Mouse (Mus musculus) thymus, adult 2 months (tissue): ENCODE results near the gene Tex29. TPM values are rescaled to one million over a fixed set of nuclear protein-coding genes. Genes with fewer than 3 reads are reported as not detected.

Experiments used
- DNase-seq: peaks from one replicate; pipeline ENCODE4 v3.0.0; 2021
- H3K27ac ChIP-seq: fragments of 200-500 bp; 2 replicates; pipeline ENCODE4 v1.5.1; 2012; ENCODE audit warnings: low read length, control low read depth; ENCODE audit not compliant: control insufficient read depth, insufficient read depth
- H3K27me3 ChIP-seq: fragments of 200-500 bp; 2 replicates; pipeline ENCODE4 v1.6.1; 2012; ENCODE audit warnings: mild to moderate bottlenecking, low read length, moderate library complexity, mixed read lengths; ENCODE audit not compliant: control insufficient read depth, insufficient read depth
- H3K36me3 ChIP-seq: fragments of 200-500 bp; 2 replicates; pipeline ENCODE4 v1.6.1; 2012; ENCODE audit warnings: mild to moderate bottlenecking, low read length, moderate library complexity; ENCODE audit not compliant: control insufficient read depth, insufficient read depth
- H3K4me1 ChIP-seq: fragments of 200-500 bp; replicated peaks from 2 replicates; pipeline ENCODE4 v1.6.1; 2012; ENCODE audit warnings: low read length; ENCODE audit not compliant: control insufficient read depth, insufficient read depth
- H3K4me3 ChIP-seq: fragments of 200-500 bp; 2 replicates; pipeline ENCODE4 v1.5.1; 2012; ENCODE audit warnings: mild to moderate bottlenecking, low read length, control low read depth, moderate library complexity; ENCODE audit not compliant: control insufficient read depth, insufficient read depth
- CTCF ChIP-seq: fragments of 200-500 bp; IDR thresholded peaks from 2 replicates; pipeline ENCODE4 v1.5.1; 2012; ENCODE audit warnings: mild to moderate bottlenecking, control low read depth, low read length, moderate library complexity, borderline replicate concordance; ENCODE audit not compliant: control insufficient read depth, poor library complexity, insufficient read depth; ENCODE audit errors: extremely low read depth
- POLR2A ChIP-seq: fragments of 200-500 bp; IDR thresholded peaks from 2 replicates; pipeline ENCODE4 v1.6.1; 2012; ENCODE audit warnings: mild to moderate bottlenecking, low read length, control low read depth, moderate library complexity; ENCODE audit not compliant: control insufficient read depth, poor library complexity, insufficient read depth; ENCODE audit errors: extremely low read depth
- WGBS: fragments of 180-500 bp; shearing (Covaris S2); methylation state at CpG from one replicate; pipeline ENCODE4 v1.1.7; 2018; 5-methylcytosine and 5-hydroxymethylcytosine counted together
- polyA plus RNA-seq: library from polyadenylated mRNA; depleted of rRNA; stranded (reverse); fragments of >200 nt; gene quantifications from 2 replicates; pipeline ENCODE4 v1.2.3, GENCODE M21; 2012; rRNA removed

Gene Tex29
- polyA plus RNA-seq, 1 experiment: not detected

DNA sequence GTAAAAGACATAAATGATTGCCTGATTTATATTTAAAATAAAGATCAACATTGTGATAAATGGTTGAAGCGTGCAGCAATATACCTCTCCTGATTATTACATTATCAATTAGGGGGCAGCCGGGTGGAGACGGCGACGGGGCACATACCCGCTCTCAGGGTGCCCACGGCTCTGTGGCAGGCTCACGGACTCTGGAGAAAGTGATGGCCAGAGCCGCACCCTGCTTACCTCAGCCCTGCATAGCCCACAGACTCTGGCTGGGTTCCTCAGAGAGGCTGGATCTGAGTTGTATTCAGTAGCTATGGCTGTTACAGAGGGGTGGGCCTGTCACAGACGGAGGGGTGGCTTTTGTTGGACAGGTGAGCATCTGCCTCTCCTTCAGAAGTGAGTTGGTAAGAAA lies 56.4 kb downstream of the Tex29 start:
- Histone ChIP-seq H3K27me3 (no peaks in the 10 kb centered on the region), H3K36me3 (no peaks in the 10 kb centered on the region), H3K27ac (no peak overlapping the region), H3K4me3 (no peak overlapping the region), H3K4me1 (no peaks in the 10 kb centered on the region)
- TF ChIP-seq CTCF (no peak), POLR2A (no peak)
- 92% methylated on average over 10 of the region's 10 CpGs for WGBS
- DNase-seq: no peak

DNA sequence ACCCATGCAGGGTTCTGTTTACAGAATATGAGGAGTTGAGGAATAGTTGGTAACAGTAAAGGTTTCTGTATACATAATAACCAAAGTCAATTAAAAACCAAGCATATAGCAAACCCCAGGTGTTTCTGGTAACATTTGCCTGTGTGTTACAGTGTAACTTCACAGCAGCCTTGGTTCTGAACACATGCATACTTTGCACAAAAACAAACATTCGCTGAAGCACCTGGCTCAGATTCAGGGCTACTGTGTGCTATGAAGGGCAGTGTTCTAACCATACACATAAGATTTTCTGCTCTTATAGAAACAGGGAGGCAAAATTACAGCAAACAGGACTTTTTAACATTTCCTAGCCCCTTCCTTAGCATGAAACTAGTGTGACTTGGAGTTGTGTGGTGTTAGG lies 58.5 kb downstream of the Tex29 start:
- DNase-seq: no peak
- WGBS: 95% methylated on average over 1 of the region's 1 CpGs
- TF ChIP-seq CTCF (no peak), POLR2A (no peak)
- Histone ChIP-seq H3K4me3 (no peak overlapping the region), H3K27me3 (no peaks in the 10 kb centered on the region), H3K4me1 (no peaks in the 10 kb centered on the region), H3K36me3 (no peaks in the 10 kb centered on the region), H3K27ac (no peak overlapping the region)

Other genes starting within 250 kb of the Tex29 start
- 211 and 214 TPM in 2 replicates for gene Ankrd10, start 204.7 kb upstream of the Tex29 start, polyA plus RNA-seq
- not detected in 2 replicates for gene 1700016D06Rik, start 139.4 kb upstream of the Tex29 start, polyA plus RNA-seq
- gene Arhgef7, start 112.8 kb upstream of the Tex29 start, polyA plus RNA-seq: 36.1 and 36.6 TPM in 2 replicates